Mouse (Mus musculus) MEL (cell line): ENCODE measurements around the gene Gm21970.

Experiments used
- EP300 ChIP-seq, 2 experiments: IDR thresholded peaks; 2 replicates each; pipeline ENCODE4 v1.6.1; 2011; ENCODE audit warnings: improper control_type of control experiment in 2 of 2, low read length in 2 of 2, low read depth in 1 of 2, mild to moderate bottlenecking in 1 of 2
- POLR2A ChIP-seq, 2 experiments: IDR thresholded peaks; 2 replicates each; pipeline ENCODE4 v1.6.1; 2011 to 2012; ENCODE audit warnings: low read length in 2 of 2, mild to moderate bottlenecking in 2 of 2, control low read depth in 1 of 2, improper control_type of control experiment in 1 of 2, low read depth in 1 of 2, moderate library complexity in 1 of 2; ENCODE audit not compliant: control insufficient read depth in 1 of 2, insufficient read depth in 1 of 2, poor library complexity in 1 of 2
- USF1 ChIP-seq: IDR thresholded peaks from 2 replicates; pipeline ENCODE4 v1.6.1; 2014; ENCODE audit warnings: low read depth, mild to moderate bottlenecking, inconsistent platforms, low read length, improper control_type of control experiment, moderate library complexity
- USF2 ChIP-seq, 2 experiments: IDR thresholded peaks; 2 replicates each; pipeline ENCODE4 v1.6.1; 2011 to 2012; ENCODE audit warnings: improper control_type of control experiment in 2 of 2, low read length in 2 of 2, borderline replicate concordance in 1 of 2, inconsistent platforms in 1 of 2, low read depth in 1 of 2, mild to moderate bottlenecking in 1 of 2; ENCODE audit not compliant: insufficient read depth in 1 of 2

DNA sequence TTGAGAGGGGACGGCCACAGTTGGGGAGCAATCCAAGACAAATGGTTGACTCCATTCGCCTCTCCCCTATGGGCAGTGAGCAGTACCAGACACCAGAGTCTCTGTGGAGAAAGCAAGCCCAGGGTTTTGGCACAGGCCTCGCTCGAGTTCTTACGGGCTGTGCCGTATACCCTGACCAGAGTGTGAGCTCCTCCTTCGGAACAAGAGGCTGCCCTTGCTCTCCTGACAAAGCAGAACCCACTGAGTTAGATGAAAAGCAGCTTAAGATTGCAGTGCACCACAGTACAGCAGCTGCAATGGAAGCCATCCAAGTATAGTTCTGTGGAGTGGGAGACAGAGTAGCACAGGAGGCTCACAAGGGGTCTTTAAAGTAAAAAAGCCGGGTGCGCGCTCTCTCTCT lies 14.8 kb upstream of the Gm21970 start:
- TF ChIP-seq USF2 (IDR thresholded peaks at IDR 0.05; ENCODE audit: borderline replicate concordance in 1 of 2, insufficient read depth in 1 of 2, low read depth in 1 of 2, low read length in 2 of 2) (no peak), POLR2A (IDR thresholded peaks at IDR 0.05; ENCODE audit: control insufficient read depth in 1 of 2, insufficient read depth in 1 of 2, low read depth in 1 of 2, low read length in 2 of 2, poor library complexity in 1 of 2) (no peak), EP300 (IDR thresholded peaks at IDR 0.05; ENCODE audit: low read depth in 1 of 2, low read length in 2 of 2) (no peak), USF1 (no peak)
